Mouse (Mus musculus): Measurements from ENCODE around the gene Arid5b.

Arid5b gene

GRCm38 (mm10) chr10:68050882-68051281, 227.7 kb downstream of the Arid5b start:
- H3K36me3 ChIP-seq (ENCODE audit: control insufficient read depth, insufficient read depth, low read length, poor library complexity, severe bottlenecking) = no peaks in the 10 kb centered on the region
- DNase-seq (ENCODE audit: low read depth, low spot score) = no peak
- H3K27me3 ChIP-seq (ENCODE audit: control insufficient read depth, insufficient read depth, low read length, poor library complexity, severe bottlenecking) = no peaks in the 10 kb centered on the region

GRCm38 (mm10) chr10:68048641-68049305, 229.8 kb downstream of the Arid5b start:
- H3K27me3 ChIP-seq (ENCODE audit: control insufficient read depth, insufficient read depth, low read length, poor library complexity, severe bottlenecking) = no peaks in the 10 kb centered on the region
- DNase-seq (ENCODE audit: low read depth, low spot score) = no peak
- no peaks in the 10 kb centered on the region for H3K36me3 ChIP-seq (ENCODE audit: control insufficient read depth, insufficient read depth, low read length, poor library complexity, severe bottlenecking)

GRCm38 (mm10) chr10:68044864-68045263, 233.7 kb downstream of the Arid5b start:
- Histone ChIP-seq H3K27me3 (ENCODE audit: control insufficient read depth, insufficient read depth, low read length, poor library complexity, severe bottlenecking) (no peaks in the 10 kb centered on the region), H3K36me3 (ENCODE audit: control insufficient read depth, insufficient read depth, low read length, poor library complexity, severe bottlenecking) (no peaks in the 10 kb centered on the region)
- DNase-seq (ENCODE audit: low read depth, low spot score) = no peak

DNA sequence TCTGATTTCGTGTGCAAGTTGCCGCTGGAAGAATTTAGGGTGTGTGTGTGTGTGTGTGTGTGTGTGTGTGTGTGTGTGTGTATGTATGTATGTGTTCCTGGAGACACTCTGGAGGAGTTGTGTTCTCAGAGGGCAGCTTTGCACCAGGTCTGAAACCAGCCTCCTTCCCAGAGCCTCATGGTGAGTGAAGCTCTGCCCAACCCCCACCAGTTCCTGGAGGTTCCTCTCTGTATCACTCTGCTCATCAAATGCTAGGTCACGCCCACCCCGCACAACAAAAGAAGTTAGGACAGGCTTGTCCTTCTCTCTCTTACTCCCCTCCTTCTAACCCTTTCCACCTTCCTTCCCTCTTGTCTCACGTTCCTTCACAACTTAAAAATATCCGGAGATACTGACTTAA, 234.6 kb downstream of the Arid5b start:
- DNase-seq (ENCODE audit: low read depth, low spot score) = no peak
- H3K36me3 ChIP-seq (ENCODE audit: control insufficient read depth, insufficient read depth, low read length, poor library complexity, severe bottlenecking) = no peaks in the 10 kb centered on the region
- H3K27me3 ChIP-seq (ENCODE audit: control insufficient read depth, insufficient read depth, low read length, poor library complexity, severe bottlenecking) = no peaks in the 10 kb centered on the region
